Mouse (Mus musculus): ENCODE measurements around the gene Clip2.

DNA sequence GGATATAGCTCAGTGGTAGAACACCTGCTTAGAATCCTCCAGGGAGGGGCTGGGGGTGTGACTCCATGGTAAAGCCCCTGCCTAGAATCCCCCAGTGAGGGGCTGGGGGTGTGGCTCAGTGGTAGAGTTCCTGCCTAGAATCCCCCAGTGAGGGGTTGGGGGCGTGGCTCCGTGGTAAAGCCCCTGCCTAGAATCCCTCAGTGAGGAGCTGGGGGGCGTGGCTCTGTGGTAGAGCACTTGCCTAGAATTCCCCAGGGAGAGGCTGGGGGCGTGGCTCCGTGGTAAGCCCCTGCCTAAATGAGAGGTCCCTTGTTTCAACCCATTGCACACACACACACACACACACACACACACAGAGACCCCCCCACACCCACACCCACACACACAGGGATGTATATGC lies 42.0 kb downstream of the Clip2 start:
- TF ChIP-seq POLR2A (IDR thresholded peaks at IDR 0.05; ENCODE audit: insufficient read length, low read depth) (no peak), POLR2AphosphoS2 (IDR thresholded peaks at IDR 0.05; ENCODE audit: insufficient read length, low read depth) (no peak), MYOD1 (IDR thresholded peaks at IDR 0.05; ENCODE audit: control insufficient read depth in 1 of 3, insufficient read length in 2 of 3, low read depth in 2 of 3) (no peak), USF1 (IDR thresholded peaks at IDR 0.05; ENCODE audit: low read depth) (no peak), TCF12 (IDR thresholded peaks at IDR 0.05; ENCODE audit: insufficient read depth, poor library complexity, severe bottlenecking) (no peak), REST (IDR thresholded peaks at IDR 0.05; ENCODE audit: insufficient read depth, insufficient read length) (no peak), MAX (IDR thresholded peaks at IDR 0.05; ENCODE audit: low read depth) (no peak), E2F4 (IDR thresholded peaks at IDR 0.05; ENCODE audit: insufficient read depth) (no peak)
